Mouse (Mus musculus) urinary bladder, adult 18-20 months (tissue): Measurements from ENCODE around the gene Mbnl2.

Source experiments
- DNase-seq, 2 experiments: peaks; one replicate each; pipeline ENCODE4 v3.0.0; 2022; ENCODE audit warnings: low spot score in 2 of 2, mixed read lengths in 2 of 2

The Mbnl2 gene

GRCm38 (mm10) chr14:120297137-120297749, 21.8 kb downstream of the Mbnl2 start:
- no peak for DNase-seq

- DNase-seq: no peak
Measured at GRCm38 (mm10) chr14:120297833-120298232, 22.4 kb downstream of the Mbnl2 start.

- no peak for DNase-seq
Measured at GRCm38 (mm10) chr14:120298439-120298838, 23.0 kb downstream of the Mbnl2 start.

- DNase-seq: no peak
Measured at GRCm38 (mm10) chr14:120299716-120300115, 24.2 kb downstream of the Mbnl2 start.

GRCm38 (mm10) chr14:120300191-120300590, 24.7 kb downstream of the Mbnl2 start:
- no peak for DNase-seq

GRCm38 (mm10) chr14:120300814-120301213, 25.3 kb downstream of the Mbnl2 start:
- DNase-seq: no peak

- DNase-seq: peak in 1 of 2 experiments; percentile 45
Measured at GRCm38 (mm10) chr14:120302913-120303548, 27.6 kb downstream of the Mbnl2 start.

- no peak for DNase-seq
Measured at GRCm38 (mm10) chr14:120306229-120306628, 30.8 kb downstream of the Mbnl2 start.

GRCm38 (mm10) chr14:120307356-120307755, 31.9 kb downstream of the Mbnl2 start:
- no peak for DNase-seq

- DNase-seq: no peak
Measured at GRCm38 (mm10) chr14:120307963-120308362, 32.5 kb downstream of the Mbnl2 start.

GRCm38 (mm10) chr14:120309691-120310090, 34.2 kb downstream of the Mbnl2 start:
- DNase-seq: no peak

GRCm38 (mm10) chr14:120311330-120312097, 36.0 kb downstream of the Mbnl2 start:
- no peak for DNase-seq

- DNase-seq: no peak
Measured at GRCm38 (mm10) chr14:120312661-120313406, 37.4 kb downstream of the Mbnl2 start.

- no peak for DNase-seq
Measured at GRCm38 (mm10) chr14:120313466-120313865, 38.0 kb downstream of the Mbnl2 start.

- DNase-seq: no peak
Measured at GRCm38 (mm10) chr14:120315721-120316120, 40.3 kb downstream of the Mbnl2 start.

GRCm38 (mm10) chr14:120318326-120318935, 43.0 kb downstream of the Mbnl2 start:
- peak in 1 of 2 experiments; percentile 67 for DNase-seq

GRCm38 (mm10) chr14:120318974-120319731, 43.7 kb downstream of the Mbnl2 start:
- DNase-seq: no peak

- DNase-seq: no peak
Measured at GRCm38 (mm10) chr14:120322041-120322440, 46.6 kb downstream of the Mbnl2 start.

GRCm38 (mm10) chr14:120323111-120323510, 47.6 kb downstream of the Mbnl2 start:
- DNase-seq: no peak

GRCm38 (mm10) chr14:120324061-120324791, 48.8 kb downstream of the Mbnl2 start:
- DNase-seq: no peak
